Mouse (Mus musculus) testis, adult 2 months (tissue): Measurements from ENCODE around the gene Pigv.

Experiments
- CTCF ChIP-seq: fragments of 200-500 bp; IDR thresholded peaks from 2 replicates; pipeline ENCODE4 v1.5.1; 2012; ENCODE audit warnings: low read depth, mild to moderate bottlenecking, inconsistent platforms, low read length, moderate library complexity; ENCODE audit not compliant: control insufficient read depth, insufficient read depth, insufficient replicate concordance
- POLR2A ChIP-seq: fragments of 200-500 bp; IDR thresholded peaks from 2 replicates; pipeline ENCODE4 v1.6.1; 2012; ENCODE audit warnings: low read depth, mild to moderate bottlenecking, inconsistent platforms, low read length, moderate library complexity; ENCODE audit not compliant: control insufficient read depth

GRCm38 (mm10) chr4:133687126-133687525 is 14.7 kb upstream of the Pigv start:
- TF ChIP-seq CTCF (no peak), POLR2A (no peak)
